Mouse (Mus musculus): ENCODE results near the gene Zfp704.

GRCm38 (mm10) chr3:9557778-9558560, 51.9 kb downstream of the Zfp704 start:
- TF ChIP-seq CTCF (IDR thresholded peaks at IDR 0.05; ENCODE audit: control insufficient read depth, insufficient read depth, insufficient replicate concordance, low read depth, low read length) (no peak), POLR2A (IDR thresholded peaks at IDR 0.05; ENCODE audit: control insufficient read depth, low read depth, low read length) (no peak)
